Mouse (Mus musculus) E14TG2a.4 (cell line): ENCODE results near the gene Dip2c.

ENCODE experiments used
- H3K27me3 ChIP-seq: 2 replicates; pipeline ENCODE4 v1.6.1; 2014; ENCODE audit warnings: low read length, control low read depth; ENCODE audit not compliant: insufficient read depth
- H3K36me3 ChIP-seq: 2 replicates; pipeline ENCODE4 v1.6.1; 2014; ENCODE audit warnings: low read length, control low read depth; ENCODE audit not compliant: insufficient read depth
- H3K4me1 ChIP-seq: replicated peaks from 2 replicates; pipeline ENCODE4 v1.6.1; 2014; ENCODE audit warnings: low read depth, low read length, control low read depth
- H3K4me3 ChIP-seq: replicated peaks from 2 replicates; pipeline ENCODE4 v1.5.1; 2014; ENCODE audit warnings: mild to moderate bottlenecking, low read length
- H3K9me3 ChIP-seq: 2 replicates; pipeline ENCODE4 v1.6.1; 2014; ENCODE audit warnings: low read length, control low read depth
- CTCF ChIP-seq: conservative IDR thresholded peaks from 2 replicates; pipeline ENCODE4 v1.5.1; 2014; ENCODE audit warnings: low read length
- NANOG ChIP-seq: IDR thresholded peaks from 2 replicates; pipeline ENCODE4 v1.6.1; 2014; ENCODE audit warnings: borderline replicate concordance, low read length, mixed read lengths
- POU5F1 ChIP-seq: IDR thresholded peaks from 2 replicates; pipeline ENCODE4 v1.6.1; 2014; ENCODE audit warnings: low read length, borderline replicate concordance

Dip2c gene

DNA sequence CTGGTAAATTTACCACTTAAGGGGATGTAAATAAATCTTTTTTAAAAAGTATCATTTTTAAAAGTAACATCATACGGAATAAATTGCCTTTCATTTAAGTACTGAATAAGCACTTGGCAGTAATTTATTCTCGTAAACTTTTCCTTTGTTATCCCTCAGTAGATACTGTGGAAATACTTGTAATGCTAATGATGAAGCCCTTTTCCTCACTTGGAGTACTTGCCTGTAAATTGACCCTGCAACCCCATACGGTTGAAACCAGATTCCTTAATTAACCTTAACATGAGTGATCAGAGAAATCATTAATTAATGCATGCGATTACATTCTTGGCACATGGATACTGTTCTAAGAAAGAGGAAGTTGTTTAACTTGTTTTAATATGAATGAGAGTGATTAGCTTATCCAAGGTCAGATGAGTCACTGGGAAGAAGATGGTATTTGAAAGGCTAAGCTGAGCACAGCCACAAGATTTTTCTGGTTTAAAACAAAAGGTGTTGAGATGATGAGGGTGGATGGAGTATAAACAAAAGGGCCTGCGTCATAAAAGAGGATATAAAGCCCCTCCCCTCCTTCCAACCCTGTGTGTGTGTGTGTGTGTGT is 114.0 kb downstream of the Dip2c start:
- peaks cover 7% of the 10 kb centered on the region; the same call in 1 of the 2 replicates for H3K27me3 ChIP-seq
- H3K4me1 ChIP-seq, result peaks cover 33% of the 10 kb centered on the region
- peak; percentile 95 for TF ChIP-seq NANOG
- TF ChIP-seq CTCF, result no peak
- H3K4me3 ChIP-seq, result no peak overlapping the region
- no peaks in the 10 kb centered on the region for H3K9me3 ChIP-seq
- no peaks in the 10 kb centered on the region for H3K36me3 ChIP-seq

- TF ChIP-seq CTCF (no peak), POU5F1 (no peak), NANOG (no peak)
- Histone ChIP-seq H3K36me3 (no peaks in the 10 kb centered on the region), H3K27me3 (no peaks in the 10 kb centered on the region), H3K9me3 (no peaks in the 10 kb centered on the region), H3K4me1 (peaks cover 26% of the 10 kb centered on the region), H3K4me3 (no peak overlapping the region)
Observed at GRCm38 (mm10) chr13:9393470-9393869, 117.1 kb downstream of the Dip2c start.

- no peaks in the 10 kb centered on the region for H3K36me3 ChIP-seq
- no peaks in the 10 kb centered on the region for H3K27me3 ChIP-seq
- TF ChIP-seq CTCF, result no peak
- no peak for TF ChIP-seq POU5F1
- no peak for TF ChIP-seq NANOG
- peaks cover 21% of the 10 kb centered on the region for H3K4me1 ChIP-seq
- H3K9me3 ChIP-seq, result no peaks in the 10 kb centered on the region
- no peak overlapping the region for H3K4me3 ChIP-seq
Observed at GRCm38 (mm10) chr13:9395286-9395685, 119.0 kb downstream of the Dip2c start.

DNA sequence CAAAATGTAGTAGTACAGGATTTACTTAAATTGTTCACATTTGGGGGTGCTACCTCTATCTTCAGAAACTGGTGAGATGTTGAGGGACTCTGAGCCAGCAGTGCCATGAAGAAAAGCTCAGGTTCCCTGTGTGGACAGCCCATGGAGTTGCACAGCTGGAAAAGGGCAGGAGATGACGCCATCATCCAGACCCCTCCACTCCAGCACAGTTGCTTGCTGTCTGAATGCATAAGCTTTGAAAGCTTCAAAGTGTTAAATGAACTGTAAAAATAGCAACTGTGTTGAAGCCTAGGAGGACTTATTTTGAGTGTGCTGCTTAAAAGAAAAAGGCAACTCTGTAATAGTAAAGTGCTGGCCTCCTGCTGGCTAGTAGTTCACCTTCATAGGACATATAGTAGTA is 122.5 kb downstream of the Dip2c start:
- H3K36me3 ChIP-seq, result no peaks in the 10 kb centered on the region
- no peak for TF ChIP-seq POU5F1
- peak; percentile 31; the same call in 1 of the 2 replicates for TF ChIP-seq NANOG

GRCm38 (mm10) chr13:9405399-9405798 is 129.1 kb downstream of the Dip2c start:
- Histone ChIP-seq H3K4me1 (peaks cover 12% of the 10 kb centered on the region), H3K4me3 (no peak overlapping the region), H3K36me3 (no peaks in the 10 kb centered on the region), H3K9me3 (peaks cover 24% of the 10 kb centered on the region), H3K27me3 (no peaks in the 10 kb centered on the region)
- no peak for TF ChIP-seq POU5F1
- no peak for TF ChIP-seq CTCF
- TF ChIP-seq NANOG, result peak; percentile 43; the same call in 1 of the 2 replicates

More for the DNA sequence above, 122.5 kb downstream of the Dip2c start:
- H3K4me1 ChIP-seq, result peaks cover 5% of the 10 kb centered on the region; the same call in 1 of the 2 replicates
- peaks cover 24% of the 10 kb centered on the region for H3K9me3 ChIP-seq
- H3K4me3 ChIP-seq, result no peak overlapping the region
- no peaks in the 10 kb centered on the region for H3K27me3 ChIP-seq

DNA sequence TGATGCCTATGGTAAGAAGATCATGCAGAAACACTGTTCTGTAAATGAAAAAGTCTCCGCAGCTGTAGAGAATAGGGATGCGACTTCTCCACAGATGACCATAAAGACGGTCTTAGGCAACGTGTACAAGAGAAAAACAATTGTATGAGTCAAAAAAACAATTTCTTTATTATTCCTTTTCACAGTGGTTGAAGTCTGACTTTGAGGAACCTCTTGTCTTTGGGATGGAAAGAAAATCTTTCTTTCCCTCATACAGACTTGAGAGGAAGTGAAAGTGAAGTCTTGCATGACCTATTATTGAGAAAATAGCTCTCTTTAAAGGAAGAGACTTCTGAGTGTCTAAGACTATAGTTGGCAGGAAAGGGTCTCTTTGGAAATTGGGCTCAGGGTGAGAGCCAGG is 132.7 kb downstream of the Dip2c start:
- Histone ChIP-seq H3K27me3 (no peaks in the 10 kb centered on the region), H3K9me3 (no peaks in the 10 kb centered on the region), H3K36me3 (no peaks in the 10 kb centered on the region), H3K4me1 (peaks cover 12% of the 10 kb centered on the region), H3K4me3 (no peak overlapping the region)
- TF ChIP-seq POU5F1, result no peak
- TF ChIP-seq CTCF, result no peak
- TF ChIP-seq NANOG, result no peak

DNA sequence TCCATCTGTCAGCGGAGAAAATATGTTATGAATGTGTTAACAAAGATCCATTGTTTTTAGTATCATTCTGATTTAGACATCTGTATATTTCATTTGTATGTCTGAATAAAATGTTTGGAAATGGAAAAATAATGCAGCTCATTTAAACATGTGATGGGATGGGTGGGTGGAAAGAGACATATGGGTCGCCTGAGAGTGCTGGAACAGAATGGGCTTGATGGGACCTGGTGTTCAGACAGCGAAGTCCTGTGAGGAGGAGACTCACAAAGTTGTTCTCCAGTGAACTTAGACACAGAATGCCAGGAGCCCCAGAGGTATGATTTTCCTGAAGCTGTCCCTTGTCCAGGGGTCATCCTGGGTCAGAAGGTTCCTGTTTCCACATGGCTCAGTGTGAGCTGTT is 142.1 kb downstream of the Dip2c start:
- TF ChIP-seq POU5F1 (no peak), NANOG (no peak), CTCF (no peak)
- Histone ChIP-seq H3K4me3 (no peak overlapping the region), H3K4me1 (peaks cover 7% of the 10 kb centered on the region), H3K9me3 (no peaks in the 10 kb centered on the region), H3K36me3 (no peaks in the 10 kb centered on the region), H3K27me3 (no peaks in the 10 kb centered on the region)

DNA sequence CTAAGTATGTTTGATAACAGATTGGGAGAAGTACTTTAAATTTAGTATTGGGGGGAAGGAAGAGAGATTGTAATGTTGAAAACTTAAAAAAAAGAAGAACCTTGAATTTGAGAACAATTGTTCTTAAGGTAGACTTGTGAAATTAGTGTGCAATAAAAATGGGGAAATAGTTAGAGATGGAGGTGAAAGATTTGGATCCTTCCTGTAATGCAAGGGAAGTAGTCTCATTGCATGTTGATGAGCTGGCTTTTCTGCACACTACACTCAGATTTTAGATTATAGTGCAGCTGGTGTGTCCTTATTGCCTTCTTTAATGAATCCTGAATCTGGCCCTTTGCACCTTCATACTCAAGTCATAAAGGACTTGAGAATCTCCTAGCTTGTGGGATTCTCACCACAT is 142.9 kb downstream of the Dip2c start:
- Histone ChIP-seq H3K36me3 (no peaks in the 10 kb centered on the region), H3K4me1 (peaks cover 7% of the 10 kb centered on the region), H3K9me3 (no peaks in the 10 kb centered on the region), H3K4me3 (no peak overlapping the region), H3K27me3 (no peaks in the 10 kb centered on the region)
- TF ChIP-seq NANOG (no peak), CTCF (no peak), POU5F1 (no peak)

GRCm38 (mm10) chr13:9421949-9422348 is 145.6 kb downstream of the Dip2c start:
- no peaks in the 10 kb centered on the region for H3K27me3 ChIP-seq
- no peaks in the 10 kb centered on the region for H3K36me3 ChIP-seq
- no peak for TF ChIP-seq CTCF
- no peak for TF ChIP-seq POU5F1
- TF ChIP-seq NANOG, result no peak
- no peak overlapping the region for H3K4me3 ChIP-seq
- peaks cover 7% of the 10 kb centered on the region for H3K4me1 ChIP-seq
- H3K9me3 ChIP-seq, result no peaks in the 10 kb centered on the region
